Mouse (Mus musculus): ENCODE measurements around the gene Urb1. TPM values are rescaled to one million over a fixed set of nuclear protein-coding genes. Genes with fewer than 3 reads are reported as not detected.

Gene Urb1
- polyA plus RNA-seq, 1 experiment from 2014 or later: 3.7 TPM

DNA sequence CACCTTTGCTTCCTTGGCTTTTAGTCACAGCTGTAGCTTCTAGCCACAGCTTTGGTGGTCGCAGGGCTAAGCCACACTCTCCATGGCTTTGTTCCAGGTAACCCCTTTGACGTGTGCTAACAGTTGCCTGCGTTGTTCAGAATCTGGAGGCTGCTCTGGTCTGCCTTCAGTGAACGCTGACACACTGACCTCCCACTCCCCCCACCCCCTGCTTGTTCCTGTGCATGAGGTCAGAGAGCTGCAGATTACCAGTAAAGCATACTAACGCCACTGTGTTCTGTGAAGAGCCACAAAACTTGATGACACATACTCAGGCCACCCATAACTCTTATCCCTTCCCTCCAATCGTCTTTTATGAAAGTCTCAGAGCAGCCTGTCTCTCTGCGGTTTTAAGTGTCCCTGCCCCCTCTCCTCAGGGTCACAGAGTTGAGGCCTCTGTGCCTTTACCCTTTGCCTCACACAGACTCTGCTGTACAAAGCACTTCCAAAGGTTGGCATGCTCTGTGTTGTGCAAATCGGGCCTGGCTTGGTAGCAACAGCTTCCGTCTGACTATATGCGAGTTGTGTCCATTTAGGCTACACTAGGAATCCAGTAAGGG lies 73.4 kb downstream of the Urb1 start:
- H3K27ac ChIP-seq (ENCODE audit: low read length): peak overlapping the region; percentile 18; the same call in 1 of the 2 replicates
- no peak overlapping the region for H3K4me3 ChIP-seq (ENCODE audit: low read depth, low read length)
- peaks cover 22% of the 10 kb centered on the region for H3K4me1 ChIP-seq (ENCODE audit: control insufficient read depth, low read depth, low read length)
- no peak overlapping the region for H3K9ac ChIP-seq (ENCODE audit: low read depth, low read length)
- WGBS (ENCODE audit: insufficient replicate concordance): 49% methylated on average over 10 of the region's 10 CpGs
- H3K27me3 ChIP-seq (ENCODE audit: control insufficient read depth, insufficient read depth, low read depth, low read length): no peaks in the 10 kb centered on the region
- peak; percentile 19; the same call in 1 of the 2 replicates for ATAC-seq (ENCODE audit: low read depth)
- no peaks in the 10 kb centered on the region for H3K9me3 ChIP-seq (replicated peaks; ENCODE audit: control insufficient read depth, low read length)
- no peaks in the 10 kb centered on the region for H3K36me3 ChIP-seq (ENCODE audit: control insufficient read depth, insufficient read depth)
- H3K4me2 ChIP-seq (ENCODE audit: low read depth, low read length): no peak overlapping the region

GRCm38 (mm10) chr16:90735611-90736010 lies 74.6 kb downstream of the Urb1 start:
- Histone ChIP-seq H3K4me3 (ENCODE audit: low read depth, low read length) (no peak overlapping the region), H3K9ac (ENCODE audit: low read depth, low read length) (no peak overlapping the region), H3K4me2 (ENCODE audit: low read depth, low read length) (no peak overlapping the region), H3K27ac (ENCODE audit: low read length) (no peak overlapping the region), H3K36me3 (ENCODE audit: control insufficient read depth, insufficient read depth) (no peaks in the 10 kb centered on the region), H3K27me3 (ENCODE audit: control insufficient read depth, insufficient read depth, low read depth, low read length) (no peaks in the 10 kb centered on the region), H3K9me3 (replicated peaks; ENCODE audit: control insufficient read depth, low read length) (peaks cover 4% of the 10 kb centered on the region; the same call in 1 of the 2 replicates), H3K4me1 (ENCODE audit: control insufficient read depth, low read depth, low read length) (peaks cover 20% of the 10 kb centered on the region)
- WGBS (ENCODE audit: insufficient replicate concordance): 58% methylated on average over 4 of the region's 4 CpGs
- ATAC-seq (ENCODE audit: low read depth): no peak

DNA sequence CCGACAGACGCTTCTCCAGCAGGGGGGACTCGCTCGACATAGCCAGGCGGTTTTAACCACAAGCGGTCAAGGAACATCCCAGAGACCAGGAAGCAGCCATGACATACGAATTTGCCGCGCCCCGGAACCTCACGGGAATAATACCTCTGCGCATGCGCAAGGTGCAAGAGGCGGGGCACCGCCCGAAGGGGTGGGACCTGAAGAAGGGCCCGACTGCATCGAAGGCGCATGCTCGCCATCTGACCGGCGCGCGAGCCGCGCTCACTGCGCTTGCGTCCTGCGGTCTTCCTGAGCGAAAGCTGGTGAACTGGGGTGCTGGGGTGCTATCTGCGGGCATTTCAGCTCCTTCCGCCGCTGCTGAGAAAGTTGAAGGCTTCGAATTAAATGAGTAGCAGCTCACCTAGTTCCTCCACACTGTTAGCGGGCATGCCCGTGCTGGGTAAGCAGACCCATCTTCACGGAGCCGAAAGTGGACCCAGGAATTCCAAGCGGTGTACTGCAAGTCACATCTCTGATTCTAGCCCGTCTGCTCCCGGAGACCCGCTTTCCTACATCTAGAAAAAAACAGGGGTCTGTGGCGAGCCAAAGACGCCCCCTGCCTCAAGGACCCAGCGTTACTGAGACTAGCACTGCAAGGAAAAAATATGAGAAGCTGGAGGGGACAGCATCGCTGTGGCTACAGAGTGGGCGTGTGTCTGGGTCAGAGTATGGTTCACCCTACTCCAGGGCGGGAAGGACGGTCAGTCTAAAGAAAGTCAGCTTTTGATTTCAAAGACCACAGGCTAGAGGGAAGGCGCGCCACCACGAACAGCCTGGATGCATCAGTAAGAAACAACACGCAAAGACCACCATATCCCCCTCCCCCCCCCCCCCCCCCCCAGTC lies 82.7 kb downstream of the Urb1 start, which contains the start of gene Mis18a:
Mis18a (minus strand) TSS at position 172 of the 883 bp plus-strand sequence.
- Histone ChIP-seq H3K27ac (ENCODE audit: low read length) (peak within 1 kb of the TSS; percentile 73), H3K27me3 (ENCODE audit: control insufficient read depth, insufficient read depth, low read depth, low read length) (no peaks in the 10 kb centered on the region), H3K4me3 (ENCODE audit: low read depth, low read length) (peak within 1 kb of the TSS; percentile 96), H3K4me2 (ENCODE audit: low read depth, low read length) (peak within 1 kb of the TSS; percentile 82), H3K4me1 (ENCODE audit: control insufficient read depth, low read depth, low read length) (peaks cover 18% of the 10 kb centered on the region), H3K9me3 (replicated peaks; ENCODE audit: control insufficient read depth, low read length) (peaks cover 4% of the 10 kb centered on the region; the same call in 1 of the 2 replicates), H3K9ac (ENCODE audit: low read depth, low read length) (peak within 1 kb of the TSS; percentile 92), H3K36me3 (ENCODE audit: control insufficient read depth, insufficient read depth) (peaks cover 4% of the 10 kb centered on the region)
- under 1% methylated on average over 53 of the region's 53 CpGs for WGBS (ENCODE audit: insufficient replicate concordance)
- ATAC-seq (ENCODE audit: low read depth): peak; percentile 97

DNA sequence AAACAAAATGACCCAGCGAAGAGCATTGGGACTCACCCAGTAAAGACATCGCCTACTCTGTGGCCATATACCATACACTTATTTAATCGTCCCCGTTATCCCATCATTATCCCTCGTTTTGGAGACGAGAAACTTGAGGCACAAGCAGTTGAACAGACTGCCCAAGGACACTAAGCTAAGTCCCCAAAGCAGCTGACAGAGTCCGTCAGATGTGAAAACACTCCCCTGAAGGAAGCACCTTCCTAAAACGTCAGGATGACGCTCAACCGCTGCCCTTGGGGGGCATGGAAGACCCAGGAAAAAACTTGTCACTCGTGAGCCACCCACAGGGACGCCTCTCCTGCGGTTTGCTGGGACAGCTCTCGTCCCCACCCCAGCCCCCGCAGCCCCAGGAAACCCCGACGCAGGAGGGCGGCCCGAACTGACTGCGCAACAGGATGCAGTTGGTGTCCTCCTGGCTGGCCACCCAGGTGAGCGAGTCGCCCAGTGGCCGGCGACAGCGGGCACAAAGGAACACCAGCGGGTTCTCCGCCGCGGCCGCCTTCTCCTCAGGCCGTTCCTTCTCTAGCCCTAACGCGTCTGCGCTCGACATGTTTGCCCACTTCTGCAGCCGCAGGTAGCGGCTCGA lies 83.5 kb downstream of the Urb1 start:
- H3K27me3 ChIP-seq (ENCODE audit: control insufficient read depth, insufficient read depth, low read depth, low read length): no peaks in the 10 kb centered on the region
- H3K9ac ChIP-seq (ENCODE audit: low read depth, low read length): peak overlapping the region; percentile 92
- peak overlapping the region; percentile 96 for H3K4me3 ChIP-seq (ENCODE audit: low read depth, low read length)
- peak overlapping the region; percentile 82 for H3K4me2 ChIP-seq (ENCODE audit: low read depth, low read length)
- peaks cover 18% of the 10 kb centered on the region for H3K4me1 ChIP-seq (ENCODE audit: control insufficient read depth, low read depth, low read length)
- H3K9me3 ChIP-seq (replicated peaks; ENCODE audit: control insufficient read depth, low read length): peaks cover 4% of the 10 kb centered on the region; the same call in 1 of the 2 replicates
- peaks cover 4% of the 10 kb centered on the region for H3K36me3 ChIP-seq (ENCODE audit: control insufficient read depth, insufficient read depth)
- WGBS (ENCODE audit: insufficient replicate concordance): 2% methylated on average over 38 of the region's 38 CpGs
- H3K27ac ChIP-seq (ENCODE audit: low read length): peak overlapping the region; percentile 73
- peak; percentile 50 for ATAC-seq (ENCODE audit: low read depth)

DNA sequence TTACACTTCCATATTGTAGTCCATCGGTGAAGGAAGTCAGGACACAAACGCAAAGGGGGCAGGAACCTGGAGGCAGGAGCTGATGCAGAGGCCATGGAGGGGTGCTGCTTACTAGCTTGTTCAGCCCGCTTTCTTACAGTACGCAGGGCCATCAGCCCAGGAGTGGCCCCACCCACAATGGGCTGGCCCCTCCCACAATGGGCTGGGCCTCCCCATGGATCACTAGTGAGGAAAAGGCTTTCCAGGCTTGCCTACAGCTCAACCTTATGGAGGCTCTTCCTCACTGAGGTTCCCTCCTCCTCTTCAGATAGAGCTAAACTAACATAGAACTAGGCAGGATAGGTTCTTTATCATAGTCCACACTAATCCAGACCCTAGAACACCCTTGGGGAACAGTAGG lies 86.2 kb downstream of the Urb1 start:
- Histone ChIP-seq H3K27me3 (ENCODE audit: control insufficient read depth, insufficient read depth, low read depth, low read length) (no peaks in the 10 kb centered on the region), H3K9me3 (replicated peaks; ENCODE audit: control insufficient read depth, low read length) (no peaks in the 10 kb centered on the region)

DNA sequence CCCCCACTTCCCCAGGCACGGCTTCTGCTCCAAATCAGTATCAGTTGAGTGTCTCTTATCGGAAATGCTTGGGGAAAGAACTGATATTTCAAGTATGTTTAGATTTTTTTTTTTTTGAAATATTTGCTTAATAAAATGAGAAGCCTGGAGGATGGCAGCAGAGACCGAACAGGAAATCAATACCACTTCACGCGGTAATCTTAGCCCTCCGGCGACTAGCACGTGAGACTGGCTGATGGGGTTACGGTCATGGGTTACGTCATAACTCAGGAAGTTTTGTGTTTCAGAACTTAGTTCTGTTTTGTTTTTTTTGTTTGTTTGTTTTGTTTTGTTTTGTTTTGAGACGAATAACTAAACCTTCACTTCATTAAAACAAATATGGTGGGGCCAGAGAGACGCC lies 99.9 kb downstream of the Urb1 start:
- Histone ChIP-seq H3K4me3 (ENCODE audit: low read depth, low read length) (no peak overlapping the region), H3K27ac (ENCODE audit: low read length) (no peak overlapping the region), H3K9me3 (replicated peaks; ENCODE audit: control insufficient read depth, low read length) (no peaks in the 10 kb centered on the region), H3K27me3 (ENCODE audit: control insufficient read depth, insufficient read depth, low read depth, low read length) (peaks cover 9% of the 10 kb centered on the region; the same call in 1 of the 2 replicates), H3K4me1 (ENCODE audit: control insufficient read depth, low read depth, low read length) (no peaks in the 10 kb centered on the region), H3K36me3 (ENCODE audit: control insufficient read depth, insufficient read depth) (no peaks in the 10 kb centered on the region), H3K9ac (ENCODE audit: low read depth, low read length) (no peak overlapping the region), H3K4me2 (ENCODE audit: low read depth, low read length) (no peak overlapping the region)
- no peak for ATAC-seq (ENCODE audit: low read depth)
- 63% methylated on average over 12 of the region's 12 CpGs for WGBS (ENCODE audit: insufficient replicate concordance)

More for the DNA sequence above, 86.2 kb downstream of the Urb1 start:
- H3K36me3 ChIP-seq (ENCODE audit: control insufficient read depth, insufficient read depth): peaks cover 19% of the 10 kb centered on the region
- ATAC-seq (ENCODE audit: low read depth): no peak
- H3K4me3 ChIP-seq (ENCODE audit: low read depth, low read length): no peak overlapping the region
- H3K9ac ChIP-seq (ENCODE audit: low read depth, low read length): no peak overlapping the region
- H3K4me1 ChIP-seq (ENCODE audit: control insufficient read depth, low read depth, low read length): peaks cover 18% of the 10 kb centered on the region
- H3K4me2 ChIP-seq (ENCODE audit: low read depth, low read length): no peak overlapping the region
- H3K27ac ChIP-seq (ENCODE audit: low read length): no peak overlapping the region
- WGBS (ENCODE audit: insufficient replicate concordance): 91% methylated on average over 4 of the region's 4 CpGs

DNA sequence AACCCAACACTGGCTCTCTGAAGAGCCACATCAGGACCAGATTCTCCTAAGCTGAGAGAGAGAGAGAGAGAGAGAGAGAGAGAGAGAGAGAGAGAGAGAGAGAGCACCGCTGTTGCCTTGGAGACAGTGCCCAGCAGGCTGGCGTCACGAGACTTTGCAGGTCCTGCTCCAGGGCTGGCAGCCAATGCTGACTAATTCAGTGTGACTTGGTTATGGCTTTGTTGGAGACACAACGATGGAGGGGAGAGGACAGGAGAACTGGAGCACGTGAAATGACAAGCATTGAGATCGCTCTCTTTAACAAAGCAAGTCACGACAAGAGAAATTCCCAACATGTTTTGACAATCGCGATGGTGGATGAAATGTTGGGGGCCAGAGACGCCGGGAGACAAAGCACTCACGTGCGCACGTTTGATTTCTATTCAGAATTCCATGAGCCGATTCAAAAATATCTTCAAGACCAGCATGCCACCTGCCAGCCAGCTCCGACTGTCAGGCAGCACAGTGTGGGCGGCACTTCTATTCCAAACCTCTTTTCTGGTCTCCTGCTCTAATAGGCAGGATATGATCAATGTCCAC lies 100.4 kb downstream of the Urb1 start:
- H3K4me3 ChIP-seq (ENCODE audit: low read depth, low read length): no peak overlapping the region
- no peak overlapping the region for H3K9ac ChIP-seq (ENCODE audit: low read depth, low read length)
- no peaks in the 10 kb centered on the region for H3K9me3 ChIP-seq (replicated peaks; ENCODE audit: control insufficient read depth, low read length)
- ATAC-seq (ENCODE audit: low read depth): no peak
- H3K27me3 ChIP-seq (ENCODE audit: control insufficient read depth, insufficient read depth, low read depth, low read length): peaks cover 9% of the 10 kb centered on the region; the same call in 1 of the 2 replicates
- H3K4me1 ChIP-seq (ENCODE audit: control insufficient read depth, low read depth, low read length): no peaks in the 10 kb centered on the region
- no peak overlapping the region for H3K4me2 ChIP-seq (ENCODE audit: low read depth, low read length)
- no peaks in the 10 kb centered on the region for H3K36me3 ChIP-seq (ENCODE audit: control insufficient read depth, insufficient read depth)
- 57% methylated on average over 17 of the region's 17 CpGs for WGBS (ENCODE audit: insufficient replicate concordance)
- no peak overlapping the region for H3K27ac ChIP-seq (ENCODE audit: low read length)

DNA sequence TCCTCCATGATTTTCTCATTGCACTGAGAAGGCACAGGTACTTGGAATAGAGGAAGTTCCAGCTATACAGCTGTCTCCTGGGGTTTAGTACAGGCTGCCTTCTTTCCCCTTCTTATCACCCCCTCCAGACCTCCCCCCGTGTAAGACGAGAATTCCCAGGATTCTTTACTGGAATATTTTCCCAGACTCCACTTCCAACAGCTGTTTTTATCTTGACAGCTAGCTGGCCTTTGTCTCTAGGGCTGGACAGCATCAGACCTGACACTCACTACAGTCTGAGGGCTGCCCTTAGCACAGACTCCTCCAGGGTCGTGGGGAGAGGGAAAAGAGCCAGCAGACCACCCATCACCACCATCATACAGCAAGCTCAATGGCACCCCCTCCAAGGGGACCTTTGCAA lies 103.9 kb downstream of the Urb1 start:
- no peak overlapping the region for H3K4me2 ChIP-seq (ENCODE audit: low read depth, low read length)
- 0 out of 2 replicates have a peak, but pooled peaks cover 2% of the 10 kb centered on the region for H3K9me3 ChIP-seq (replicated peaks; ENCODE audit: control insufficient read depth, low read length)
- no peaks in the 10 kb centered on the region for H3K4me1 ChIP-seq (ENCODE audit: control insufficient read depth, low read depth, low read length)
- H3K27ac ChIP-seq (ENCODE audit: low read length): no peak overlapping the region
- no peaks in the 10 kb centered on the region; the same call in 1 of the 2 replicates for H3K27me3 ChIP-seq (ENCODE audit: control insufficient read depth, insufficient read depth, low read depth, low read length)
- H3K9ac ChIP-seq (ENCODE audit: low read depth, low read length): no peak overlapping the region
- no peak overlapping the region for H3K4me3 ChIP-seq (ENCODE audit: low read depth, low read length)
- no peak for ATAC-seq (ENCODE audit: low read depth)
- WGBS (ENCODE audit: insufficient replicate concordance): 4% methylated on average over 3 of the region's 3 CpGs
- H3K36me3 ChIP-seq (ENCODE audit: control insufficient read depth, insufficient read depth): no peaks in the 10 kb centered on the region
